Mouse (Mus musculus) CD4-positive naive resting alpha-beta T cell, adult 76 days (primary cell): ENCODE data around the gene Mastl. TPM values are rescaled to one million over a fixed set of nuclear protein-coding genes. Genes with fewer than 3 reads are reported as not detected.

Source experiments
- total RNA-seq: library from RNA; stranded (reverse); gene quantifications from one replicate; pipeline ENCODE4 v1.2.4, GENCODE M21; 2023

Gene Mastl
- 0.70 TPM for total RNA-seq

DNA sequence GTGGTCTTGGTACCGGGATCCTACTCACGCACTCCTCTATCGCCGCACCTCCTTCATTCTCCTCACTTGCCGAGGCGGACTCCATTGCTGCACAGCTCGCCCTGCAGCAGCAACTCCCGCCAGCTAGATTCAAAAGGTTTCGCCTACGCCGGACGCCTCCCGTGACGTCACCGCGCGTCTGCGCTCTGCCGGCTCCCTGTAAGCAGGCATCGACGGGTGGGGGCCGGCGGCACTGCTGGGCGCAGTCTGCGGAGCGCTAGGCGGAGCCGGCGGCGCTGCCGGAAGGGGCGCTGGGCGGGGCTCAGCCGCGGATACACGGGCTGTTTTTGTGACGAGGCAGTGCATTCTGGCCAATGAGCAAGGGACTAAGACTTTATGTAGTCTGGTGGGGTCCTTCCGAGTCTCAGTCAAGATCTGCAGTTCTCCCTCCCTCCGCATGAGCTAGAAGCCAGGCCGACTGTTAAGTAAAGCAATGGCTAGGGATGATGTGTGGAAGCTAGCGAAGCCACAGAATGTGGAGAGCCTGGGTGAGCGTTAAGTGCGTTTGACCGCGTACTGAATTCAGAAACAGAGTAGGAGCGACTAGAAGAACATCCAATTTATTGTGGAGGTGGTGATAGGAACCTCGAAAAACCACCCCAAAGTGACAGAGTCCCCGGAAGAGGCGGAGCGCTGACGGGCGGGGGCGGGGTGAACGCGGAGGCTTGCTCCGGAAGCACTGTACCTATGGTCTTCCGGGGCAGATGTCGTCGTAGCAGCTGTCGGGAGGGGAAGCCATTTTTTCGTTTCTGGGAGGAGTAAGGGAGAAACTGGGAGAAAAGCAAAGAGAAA, at the start of gene Mastl, which contains the start of gene Yme1l1:
Gene Mastl, minus strand, starts transcription at position 248 of the 831 bp plus-strand sequence.
Gene Yme1l1, plus strand, starts transcription at position 593 of the 831 bp plus-strand sequence.

DNA sequence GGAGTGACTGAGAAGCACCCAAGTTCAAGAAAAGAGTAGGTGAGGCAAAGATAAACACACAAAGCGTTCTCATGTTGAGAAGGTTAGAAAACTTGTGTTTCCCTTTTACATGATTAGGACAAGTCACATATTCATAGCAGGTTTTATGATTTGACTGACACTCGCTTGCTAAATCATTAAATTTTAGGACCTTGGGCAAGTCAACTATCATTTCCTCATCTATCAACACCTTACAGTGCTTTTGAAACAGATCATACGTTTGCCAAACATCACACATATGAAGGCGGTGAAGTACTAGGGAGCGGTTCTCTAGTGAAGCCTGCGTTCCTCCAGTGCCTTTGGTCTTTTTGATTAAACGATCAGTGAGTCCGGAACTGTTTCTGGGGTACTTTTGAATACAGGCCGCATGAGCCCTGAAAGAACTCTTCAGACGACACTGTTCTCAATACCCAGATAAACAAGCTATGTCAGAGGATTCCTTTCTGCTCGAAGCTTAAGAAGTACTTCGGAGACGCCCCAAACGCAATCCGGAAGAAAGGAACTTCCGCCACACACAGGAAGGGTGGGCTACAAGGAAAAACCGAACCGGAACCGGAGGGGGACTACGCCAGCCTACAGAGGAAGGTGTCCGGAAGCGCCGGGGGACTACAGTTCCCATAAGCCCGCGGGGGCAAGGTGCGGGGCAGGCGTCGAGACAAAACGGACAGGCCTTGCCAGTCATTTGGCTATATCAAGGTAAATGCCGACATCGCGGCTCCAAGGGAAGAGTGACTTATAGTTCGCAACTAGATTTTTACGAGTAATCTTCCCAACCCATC, 88.1 kb downstream of the Mastl start, which contains the start of gene Acbd5:
Gene Acbd5, plus strand, starts transcription at position 616 of the 818 bp plus-strand sequence.

Other genes with a start within 250 kb of the Mastl start
- gene Abi1, start 115.8 kb downstream of the Mastl start, total RNA-seq = 184 TPM
- gene Acbd5, start 87.9 kb downstream of the Mastl start, total RNA-seq = 90.5 TPM
- 172 TPM for gene Yme1l1, start 345 bp upstream of the Mastl start, total RNA-seq
- gene 4931423N10Rik, start 51.5 kb upstream of the Mastl start, total RNA-seq = not detected
- not detected for gene Nxph2, start 165.2 kb upstream of the Mastl start, total RNA-seq